Mouse (Mus musculus): ENCODE results near the gene Lrrc63. TPM values are rescaled to one million over a fixed set of nuclear protein-coding genes. Genes with fewer than 3 reads are reported as not detected.
A peak's percentile ranks its signal among the peaks of the same experiment; 100 is the strongest.

The Lrrc63 gene
- polyA plus RNA-seq, 1 experiment from 2014 or later, result 0.10 TPM

DNA sequence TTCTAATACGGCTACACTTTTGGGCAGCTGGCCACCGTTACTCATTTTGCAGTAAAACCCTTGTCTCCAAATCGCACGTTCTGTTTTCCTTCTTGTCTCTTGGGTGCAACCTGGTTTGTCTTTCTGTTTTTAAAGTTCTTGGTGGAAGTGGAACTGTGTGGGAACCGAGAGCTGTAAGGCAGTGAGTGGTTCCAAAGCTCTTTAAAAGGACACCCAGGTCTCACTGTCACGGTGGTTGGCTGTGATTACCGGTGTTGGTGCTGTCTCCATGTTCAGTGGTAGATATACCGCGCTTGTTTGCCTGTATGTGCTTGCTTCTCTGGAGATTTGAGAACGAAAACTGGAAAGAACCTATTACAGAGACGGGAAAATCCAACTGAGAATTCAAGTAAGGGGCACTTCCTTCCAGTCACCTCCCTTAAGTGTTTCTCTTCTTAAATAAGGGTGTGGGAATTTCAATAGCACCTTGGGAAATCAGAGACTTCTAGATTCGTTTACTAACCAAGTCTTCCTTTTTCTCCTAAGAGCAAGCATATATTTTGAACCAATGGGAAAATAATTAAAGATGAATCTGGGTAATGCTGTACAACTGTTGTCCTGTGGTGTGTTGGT lies 749 bp upstream of the Lrrc63 start:
- Histone ChIP-seq H3K27ac (no peak overlapping the region), H3K36me3 (ENCODE audit: poor library complexity, severe bottlenecking) (no peaks in the 10 kb centered on the region), H3K9me3 (replicated peaks) (no peaks in the 10 kb centered on the region), H3K4me3 (peak overlapping the region; percentile 66), H3K4me1 (no peaks in the 10 kb centered on the region), H3K9ac (no peak overlapping the region), H3K4me2 (peak overlapping the region; percentile 87), H3K27me3 (no peaks in the 10 kb centered on the region; the same call in 1 of the 2 replicates)
- WGBS, result 3% methylated on average over 12 of the region's 12 CpGs
- no peak for ATAC-seq

DNA sequence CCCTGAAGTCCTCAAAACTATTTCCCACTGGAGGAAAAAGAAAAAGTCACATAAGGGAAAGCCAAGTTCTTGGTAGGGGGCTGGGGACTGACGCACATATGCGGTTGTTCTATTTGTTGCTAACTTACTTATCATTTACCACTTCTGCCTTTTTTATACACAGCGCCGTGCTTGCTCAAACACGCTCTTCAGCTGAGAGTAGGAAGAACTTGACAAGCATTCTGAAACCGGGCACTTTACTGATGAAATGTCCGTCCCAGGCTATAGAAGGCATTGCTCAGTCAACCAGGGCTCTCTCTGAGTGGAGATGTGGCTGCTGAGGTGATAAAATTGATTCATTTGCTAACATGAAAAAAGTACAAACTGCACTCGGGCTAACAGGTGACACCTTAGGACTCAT lies 9.0 kb downstream of the Lrrc63 start:
- H3K27me3 ChIP-seq, result no peaks in the 10 kb centered on the region
- H3K36me3 ChIP-seq (ENCODE audit: poor library complexity, severe bottlenecking), result no peaks in the 10 kb centered on the region
- no peaks in the 10 kb centered on the region for H3K4me1 ChIP-seq
- H3K4me3 ChIP-seq, result no peak overlapping the region
- no peaks in the 10 kb centered on the region for H3K9me3 ChIP-seq (replicated peaks)
- no peak overlapping the region for H3K27ac ChIP-seq
- H3K4me2 ChIP-seq, result no peak overlapping the region
- 91% methylated on average over 8 of the region's 8 CpGs for WGBS
- ATAC-seq, result no peak
- H3K9ac ChIP-seq, result no peak overlapping the region

DNA sequence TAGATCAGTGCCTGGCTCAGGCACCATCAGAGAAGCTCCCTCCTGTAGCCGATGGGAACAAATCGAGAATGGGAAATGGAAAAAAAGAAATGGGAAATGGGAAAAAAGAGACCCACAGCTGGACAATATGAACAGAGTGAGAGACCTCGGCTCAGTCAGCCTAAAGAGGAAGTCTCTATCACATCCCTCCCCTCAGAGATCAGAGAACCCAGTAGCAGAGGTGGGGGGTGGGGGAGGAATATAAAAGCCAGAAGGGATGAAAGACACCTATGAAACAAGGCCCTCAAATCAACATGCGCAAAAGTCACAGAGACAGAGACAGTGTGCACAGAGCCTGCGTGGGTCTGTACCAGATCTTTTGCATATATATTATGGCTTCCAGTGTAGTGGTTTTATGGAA lies 27.7 kb downstream of the Lrrc63 start:
- Histone ChIP-seq H3K9ac (no peak overlapping the region), H3K36me3 (ENCODE audit: poor library complexity, severe bottlenecking) (no peaks in the 10 kb centered on the region), H3K4me1 (no peaks in the 10 kb centered on the region), H3K27me3 (no peaks in the 10 kb centered on the region), H3K4me3 (no peak overlapping the region), H3K27ac (no peak overlapping the region), H3K4me2 (no peak overlapping the region), H3K9me3 (replicated peaks) (no peaks in the 10 kb centered on the region)
- 93% methylated on average over 5 of the region's 5 CpGs for WGBS
- no peak for ATAC-seq

DNA sequence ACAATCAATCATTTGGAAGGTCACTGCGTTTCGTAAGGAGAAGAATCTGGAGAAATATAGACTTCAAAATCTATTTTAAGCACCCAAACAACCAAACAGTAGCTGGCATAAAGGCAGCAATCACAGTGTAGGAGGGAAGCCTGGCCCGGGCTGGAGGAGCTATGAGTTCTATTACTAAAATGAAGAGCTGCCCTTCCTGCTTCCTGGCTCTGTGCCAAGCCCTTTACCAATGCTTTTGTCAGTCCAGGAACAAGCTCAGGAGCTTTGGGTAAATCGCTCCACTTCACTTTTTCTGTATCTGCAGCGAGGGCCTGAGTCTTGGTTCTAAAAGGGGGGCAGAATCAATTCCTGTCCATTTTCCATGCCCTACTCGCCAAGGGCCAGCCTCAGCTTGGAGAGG lies 52.7 kb downstream of the Lrrc63 start:
- H3K4me1 ChIP-seq, result no peaks in the 10 kb centered on the region
- no peaks in the 10 kb centered on the region for H3K9me3 ChIP-seq (replicated peaks)
- WGBS, result 62% methylated on average over 6 of the region's 6 CpGs
- H3K4me2 ChIP-seq, result no peak overlapping the region
- no peak overlapping the region for H3K9ac ChIP-seq
- H3K36me3 ChIP-seq (ENCODE audit: poor library complexity, severe bottlenecking), result no peaks in the 10 kb centered on the region
- H3K27ac ChIP-seq, result no peak overlapping the region
- no peak for ATAC-seq
- H3K4me3 ChIP-seq, result no peak overlapping the region
- no peaks in the 10 kb centered on the region for H3K27me3 ChIP-seq

DNA sequence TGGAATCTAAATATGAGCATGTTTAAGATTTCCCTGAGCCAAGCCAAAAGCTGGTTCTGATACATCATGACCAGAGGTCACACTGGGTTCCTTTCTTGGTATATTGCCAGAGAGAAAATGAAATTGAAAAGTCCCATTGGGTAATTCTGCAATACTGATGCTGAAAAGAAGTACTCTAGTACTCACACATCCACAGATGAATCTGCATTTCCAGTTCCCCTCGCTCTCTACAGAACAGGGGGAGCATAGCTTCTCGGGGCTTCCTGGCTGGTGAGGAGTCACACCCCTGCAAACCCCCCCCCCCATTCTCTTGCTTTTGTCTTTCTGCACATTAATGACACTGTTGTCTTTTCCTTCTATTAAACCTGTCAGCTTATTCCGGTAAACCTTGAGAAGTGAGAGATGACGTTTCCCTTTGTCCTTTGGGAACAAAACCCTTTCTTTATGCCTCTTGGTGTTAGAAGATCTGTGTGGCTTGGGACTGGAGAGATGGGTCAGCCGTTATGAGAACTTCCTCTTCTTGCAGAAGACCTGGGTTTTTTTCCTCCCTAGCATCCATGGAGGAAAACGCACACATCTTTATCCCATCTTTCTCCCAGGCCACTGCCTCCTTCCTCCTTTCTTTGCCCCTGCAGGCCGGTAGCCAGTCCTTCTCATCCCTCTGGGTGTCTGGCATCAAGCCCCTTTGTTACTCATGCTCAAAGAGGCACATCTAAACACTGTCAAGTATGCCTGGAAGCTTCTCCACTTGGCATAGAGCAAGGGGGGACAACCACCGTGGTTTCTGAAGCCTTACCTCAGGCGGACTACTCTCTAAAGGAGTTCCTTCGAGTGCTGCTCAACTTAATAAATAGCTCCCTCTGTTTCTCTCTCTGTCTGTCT lies 55.1 kb downstream of the Lrrc63 start:
- WGBS, result 68% methylated on average over 10 of the region's 10 CpGs
- no peak overlapping the region for H3K4me3 ChIP-seq
- H3K4me2 ChIP-seq, result no peak overlapping the region
- H3K27me3 ChIP-seq, result no peaks in the 10 kb centered on the region
- no peak overlapping the region for H3K9ac ChIP-seq
- no peaks in the 10 kb centered on the region for H3K9me3 ChIP-seq (replicated peaks)
- H3K27ac ChIP-seq, result no peak overlapping the region
- ATAC-seq, result no peak
- H3K36me3 ChIP-seq (ENCODE audit: poor library complexity, severe bottlenecking), result no peaks in the 10 kb centered on the region
- no peaks in the 10 kb centered on the region for H3K4me1 ChIP-seq

DNA sequence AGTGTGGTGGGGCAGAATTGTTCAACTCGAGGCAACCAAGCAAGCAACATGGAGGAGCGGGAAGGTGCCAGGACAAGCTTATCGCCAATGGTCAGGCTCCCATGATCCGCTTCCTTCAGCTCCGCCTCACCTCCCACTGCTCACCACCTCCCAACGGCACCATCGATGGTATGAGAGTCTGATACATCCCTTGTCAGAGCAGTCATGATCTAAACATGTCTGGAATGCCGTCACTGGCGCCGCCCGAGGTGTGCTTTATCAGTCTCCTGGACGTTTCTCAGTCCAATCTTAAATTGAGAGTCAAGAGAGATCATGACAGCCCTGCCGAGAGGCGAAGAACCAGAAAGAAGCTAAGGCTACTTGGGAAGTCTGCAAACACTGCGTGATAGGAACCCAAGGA lies 59.6 kb downstream of the Lrrc63 start:
- H3K9me3 ChIP-seq (replicated peaks), result no peaks in the 10 kb centered on the region
- H3K36me3 ChIP-seq (ENCODE audit: poor library complexity, severe bottlenecking), result no peaks in the 10 kb centered on the region
- no peaks in the 10 kb centered on the region for H3K27me3 ChIP-seq
- no peak overlapping the region for H3K9ac ChIP-seq
- H3K27ac ChIP-seq, result no peak overlapping the region
- no peaks in the 10 kb centered on the region for H3K4me1 ChIP-seq
- no peak for ATAC-seq
- H3K4me2 ChIP-seq, result no peak overlapping the region
- no peak overlapping the region for H3K4me3 ChIP-seq
- 94% methylated on average over 15 of the region's 15 CpGs for WGBS

DNA sequence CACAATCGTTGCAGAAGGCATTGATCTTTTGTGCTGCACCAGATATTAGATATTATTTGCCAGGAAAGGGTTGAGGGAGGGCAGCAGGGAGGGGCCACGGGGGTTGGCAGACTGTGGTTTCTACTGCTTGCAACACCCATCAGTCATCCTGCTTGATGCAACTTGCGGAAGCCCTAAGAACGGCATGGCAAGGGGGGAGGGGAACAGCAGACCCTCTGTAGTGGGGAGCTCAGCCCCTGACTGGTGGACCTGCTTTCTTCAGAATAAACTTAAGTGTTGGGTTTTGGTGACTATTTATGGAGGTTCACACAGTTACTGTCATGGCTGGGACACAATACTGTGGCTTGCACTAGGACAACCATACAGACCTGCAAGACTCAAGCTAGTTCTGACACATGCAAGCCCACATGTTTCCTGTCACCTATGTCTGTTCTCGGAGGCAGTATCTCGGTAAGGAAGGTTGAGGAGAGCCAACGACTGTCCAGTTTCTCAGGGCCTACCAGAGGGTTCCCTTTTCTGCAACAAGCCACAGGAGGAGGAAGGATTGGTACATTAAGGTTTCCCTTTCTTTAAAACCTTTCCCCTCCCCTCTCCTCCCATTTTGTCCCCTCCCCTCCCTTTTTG lies 61.2 kb downstream of the Lrrc63 start:
- H3K36me3 ChIP-seq (ENCODE audit: poor library complexity, severe bottlenecking), result no peaks in the 10 kb centered on the region
- no peaks in the 10 kb centered on the region for H3K9me3 ChIP-seq (replicated peaks)
- no peak overlapping the region for H3K9ac ChIP-seq
- no peak for ATAC-seq
- 84% methylated on average over 7 of the region's 7 CpGs for WGBS
- H3K27me3 ChIP-seq, result no peaks in the 10 kb centered on the region
- H3K4me2 ChIP-seq, result no peak overlapping the region
- H3K4me3 ChIP-seq, result no peak overlapping the region
- no peak overlapping the region for H3K27ac ChIP-seq
- no peaks in the 10 kb centered on the region for H3K4me1 ChIP-seq

DNA sequence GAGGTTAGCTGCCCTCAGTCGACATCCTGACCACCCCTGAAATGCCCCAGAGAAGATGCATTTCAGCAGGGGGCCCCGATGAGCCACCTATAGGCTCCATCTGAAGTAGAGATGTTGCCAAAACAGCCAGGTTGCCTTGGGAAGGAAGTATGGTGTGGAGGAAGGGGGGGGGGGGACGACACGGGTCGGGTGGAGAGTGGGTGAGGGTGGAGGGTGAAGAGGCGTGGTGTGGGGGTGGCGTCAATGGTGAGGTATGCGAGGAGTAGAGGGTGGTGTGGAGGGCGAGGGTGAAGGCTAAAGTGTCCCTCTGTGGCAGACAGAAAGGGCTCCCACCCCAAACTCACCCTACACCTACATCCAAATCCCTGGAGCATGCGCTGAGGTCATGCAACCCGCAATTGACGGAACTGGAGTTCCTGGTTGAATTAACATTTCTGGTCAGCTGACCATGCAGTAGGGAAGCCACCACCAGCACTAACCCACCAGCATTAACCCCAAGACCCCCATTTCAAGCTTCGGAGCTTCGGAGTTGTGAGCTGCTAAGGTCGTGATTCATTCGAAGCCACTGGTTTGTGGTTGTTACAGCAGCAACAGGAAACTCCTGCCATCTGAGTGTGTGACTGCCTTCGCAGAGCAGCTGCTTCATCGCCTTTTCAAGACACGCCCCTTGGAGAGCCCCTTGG lies 62.1 kb downstream of the Lrrc63 start:
- Histone ChIP-seq H3K4me2 (no peak overlapping the region), H3K27me3 (no peaks in the 10 kb centered on the region), H3K9me3 (replicated peaks) (no peaks in the 10 kb centered on the region), H3K27ac (no peak overlapping the region), H3K36me3 (ENCODE audit: poor library complexity, severe bottlenecking) (no peaks in the 10 kb centered on the region), H3K4me3 (no peak overlapping the region), H3K9ac (no peak overlapping the region), H3K4me1 (no peaks in the 10 kb centered on the region)
- no peak for ATAC-seq
- WGBS, result 89% methylated on average over 17 of the region's 19 CpGs

DNA sequence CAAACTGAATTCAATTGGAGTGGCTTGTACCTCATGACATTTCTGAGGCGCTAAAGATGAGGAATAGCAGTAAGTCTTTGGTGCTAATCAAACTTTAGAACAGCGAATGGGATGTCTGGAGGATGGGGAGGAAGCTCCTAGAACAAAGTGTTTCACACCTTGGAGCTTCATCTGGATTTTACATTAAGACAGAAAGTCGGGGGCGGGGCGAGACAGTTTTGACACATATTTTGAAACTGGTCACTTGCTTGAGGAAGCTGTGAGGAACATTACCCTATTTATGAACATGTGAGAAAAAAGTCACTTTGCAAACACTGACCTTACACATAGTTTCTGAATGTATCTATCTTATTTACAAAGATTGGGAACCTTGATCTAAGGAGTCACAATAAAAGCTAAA lies 65.5 kb downstream of the Lrrc63 start:
- Histone ChIP-seq H3K36me3 (ENCODE audit: poor library complexity, severe bottlenecking) (no peaks in the 10 kb centered on the region), H3K4me2 (no peak overlapping the region), H3K27ac (no peak overlapping the region), H3K27me3 (no peaks in the 10 kb centered on the region), H3K9ac (no peak overlapping the region), H3K4me3 (no peak overlapping the region), H3K4me1 (no peaks in the 10 kb centered on the region), H3K9me3 (replicated peaks) (no peaks in the 10 kb centered on the region)
- 96% methylated on average over 5 of the region's 5 CpGs for WGBS
- ATAC-seq, result no peak

DNA sequence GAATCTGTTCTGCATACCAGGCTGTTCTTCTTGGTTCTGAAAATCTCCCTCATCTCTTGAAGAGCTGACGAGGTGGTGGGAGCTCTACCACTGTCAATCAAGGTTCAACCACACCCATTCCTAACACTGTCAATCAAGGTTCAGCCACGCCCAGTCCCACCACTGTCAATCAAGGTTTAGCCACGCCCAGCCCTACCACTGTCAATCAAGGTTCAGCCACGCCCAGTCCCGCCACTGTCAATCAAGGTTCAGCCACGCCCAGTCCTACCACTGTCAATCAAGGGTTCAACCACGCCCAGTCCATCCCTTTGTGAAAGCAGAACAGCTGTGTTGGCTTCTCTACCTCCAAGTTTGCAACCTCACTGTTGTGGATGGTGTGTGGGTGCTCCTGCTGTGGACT lies 66.2 kb downstream of the Lrrc63 start:
- Histone ChIP-seq H3K27ac (no peak overlapping the region), H3K36me3 (ENCODE audit: poor library complexity, severe bottlenecking) (no peaks in the 10 kb centered on the region), H3K9ac (no peak overlapping the region), H3K4me2 (no peak overlapping the region), H3K27me3 (no peaks in the 10 kb centered on the region), H3K9me3 (replicated peaks) (no peaks in the 10 kb centered on the region), H3K4me1 (no peaks in the 10 kb centered on the region), H3K4me3 (no peak overlapping the region)
- ATAC-seq, result no peak
- WGBS, result 81% methylated on average over 7 of the region's 7 CpGs

DNA sequence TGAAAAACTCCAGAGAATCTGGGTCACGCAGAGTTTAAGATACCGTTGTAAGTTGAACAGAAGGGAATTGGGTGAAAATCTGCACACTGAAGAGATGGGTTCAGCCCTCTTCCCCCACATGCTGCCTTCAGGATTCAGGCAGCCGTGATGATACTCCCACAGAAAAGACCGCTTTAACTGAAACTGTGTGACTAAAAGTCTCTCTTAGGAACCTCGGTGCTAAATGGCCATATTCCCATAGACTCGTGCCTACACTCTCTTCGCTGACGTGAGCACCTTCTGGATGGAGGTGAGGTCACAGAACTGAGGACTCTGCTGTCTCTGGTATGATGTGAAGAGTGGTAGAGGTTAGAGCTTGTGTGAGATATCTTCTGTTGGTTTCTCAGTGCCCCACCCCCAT lies 66.7 kb downstream of the Lrrc63 start:
- ATAC-seq, result no peak
- H3K36me3 ChIP-seq (ENCODE audit: poor library complexity, severe bottlenecking), result no peaks in the 10 kb centered on the region
- no peak overlapping the region for H3K4me2 ChIP-seq
- H3K27me3 ChIP-seq, result no peaks in the 10 kb centered on the region
- H3K9ac ChIP-seq, result no peak overlapping the region
- H3K4me3 ChIP-seq, result no peak overlapping the region
- 94% methylated on average over 8 of the region's 8 CpGs for WGBS
- no peaks in the 10 kb centered on the region for H3K9me3 ChIP-seq (replicated peaks)
- H3K27ac ChIP-seq, result no peak overlapping the region
- H3K4me1 ChIP-seq, result no peaks in the 10 kb centered on the region

DNA sequence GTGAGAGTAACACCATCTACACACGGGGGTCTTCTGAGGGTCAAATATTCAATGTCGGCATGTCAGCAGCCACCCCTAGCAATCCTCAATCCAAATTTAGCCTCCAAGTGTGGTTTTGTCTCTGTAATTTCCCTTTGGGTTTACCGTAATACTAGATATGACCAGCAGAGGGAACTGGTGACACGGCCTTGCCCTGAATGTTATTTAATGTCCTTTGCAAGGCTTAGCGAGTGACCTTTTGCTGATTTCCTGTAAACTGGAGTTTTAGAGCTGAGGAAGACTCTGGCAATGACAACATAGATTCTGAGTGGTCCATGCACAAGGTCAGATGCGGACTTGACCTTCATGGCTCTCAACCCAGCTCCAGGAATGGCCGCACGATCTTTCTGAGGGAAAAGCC lies 70.1 kb downstream of the Lrrc63 start:
- H3K27me3 ChIP-seq, result peaks cover 3% of the 10 kb centered on the region; the same call in 1 of the 2 replicates
- H3K4me2 ChIP-seq, result no peak overlapping the region
- no peak overlapping the region for H3K27ac ChIP-seq
- no peak overlapping the region for H3K9ac ChIP-seq
- H3K9me3 ChIP-seq (replicated peaks), result no peaks in the 10 kb centered on the region
- ATAC-seq, result 0 out of 2 replicates have a peak, but pooled peaks have one; percentile 19
- WGBS, result 43% methylated on average over 8 of the region's 8 CpGs
- no peaks in the 10 kb centered on the region for H3K36me3 ChIP-seq (ENCODE audit: poor library complexity, severe bottlenecking)
- no peak overlapping the region for H3K4me3 ChIP-seq
- H3K4me1 ChIP-seq, result no peaks in the 10 kb centered on the region
